Mouse (Mus musculus) 3134 (cell line): ENCODE measurements around the gene Gm4131.
A peak's percentile ranks its signal among the peaks of the same experiment; 100 is the strongest.
"Not testable (repeated sequence)": the region's sequence is repeated elsewhere in the genome, so short reads cannot be mapped to it uniquely, and the experiment has no call there.

Experiments used
- DNase-seq: peaks from one replicate; pipeline ENCODE4 v3.0.0-alpha.2; 2011; ENCODE audit warnings: low spot score; ENCODE audit not compliant: insufficient read length; ENCODE audit errors: extremely low read depth

Gene Gm4131

DNA sequence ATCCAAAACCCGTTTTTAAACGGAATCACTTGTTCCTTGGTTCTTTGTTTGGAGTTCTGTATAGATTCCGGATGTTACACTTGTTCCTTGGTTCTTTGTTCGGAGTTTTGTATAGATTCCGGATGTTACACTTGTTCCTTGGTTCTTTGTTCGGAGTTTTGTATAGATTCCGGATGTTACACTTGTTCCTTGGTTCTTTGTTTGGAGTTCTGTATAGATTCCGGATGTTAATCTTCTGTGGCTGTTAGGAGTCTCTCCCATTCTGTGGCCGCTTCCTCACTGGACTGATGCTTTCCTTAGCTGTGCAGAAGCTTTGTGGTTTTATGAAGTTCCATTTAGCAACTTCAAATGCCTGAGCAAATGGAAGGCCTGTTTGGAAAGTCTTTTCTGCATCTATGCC, at the start of gene Gm4131:
Gene Gm4131 (minus strand): TSS at position 101 of the 400 bp plus-strand sequence.
- not testable (repeated sequence) for DNase-seq

DNA sequence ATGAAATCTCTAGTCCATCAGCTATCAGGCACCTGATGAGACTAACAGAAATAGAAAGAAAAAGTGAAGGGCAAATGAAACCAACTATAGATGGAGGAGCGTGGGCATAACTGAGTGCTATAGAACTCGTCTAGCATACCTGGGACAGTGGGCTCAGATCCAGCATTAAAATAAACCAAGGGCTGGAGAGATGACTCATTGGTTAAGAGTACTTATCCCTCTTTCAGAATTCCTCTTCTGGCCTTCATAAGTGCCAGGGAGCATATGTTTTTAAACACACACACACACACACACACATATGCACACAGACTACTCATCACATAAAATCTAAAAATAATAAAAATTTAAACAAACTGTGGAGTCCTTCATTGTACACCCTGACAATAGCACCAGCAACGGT, 43.2 kb upstream of the Gm4131 start:
- no peak for DNase-seq

DNA sequence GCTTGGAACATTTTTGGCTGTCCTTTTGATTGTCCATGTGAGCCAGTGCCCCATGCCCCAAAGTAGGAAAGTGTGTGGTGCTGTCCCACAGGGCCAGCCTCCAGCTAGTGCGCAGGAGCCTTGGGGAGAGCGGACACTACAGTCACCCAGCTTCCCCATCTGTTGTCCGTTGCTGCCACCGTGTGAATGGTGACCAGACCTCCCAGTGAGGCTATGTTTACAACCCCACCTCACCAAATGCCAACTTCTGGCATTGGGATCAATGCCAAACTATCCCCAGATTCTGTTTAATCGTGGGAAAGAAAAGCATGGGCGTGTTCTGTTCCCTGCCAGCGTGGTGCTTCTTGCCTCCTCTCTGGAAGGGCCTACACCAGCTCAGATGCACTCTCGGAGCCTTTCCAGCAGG, 41.1 kb upstream of the Gm4131 start:
- no peak for DNase-seq

DNA sequence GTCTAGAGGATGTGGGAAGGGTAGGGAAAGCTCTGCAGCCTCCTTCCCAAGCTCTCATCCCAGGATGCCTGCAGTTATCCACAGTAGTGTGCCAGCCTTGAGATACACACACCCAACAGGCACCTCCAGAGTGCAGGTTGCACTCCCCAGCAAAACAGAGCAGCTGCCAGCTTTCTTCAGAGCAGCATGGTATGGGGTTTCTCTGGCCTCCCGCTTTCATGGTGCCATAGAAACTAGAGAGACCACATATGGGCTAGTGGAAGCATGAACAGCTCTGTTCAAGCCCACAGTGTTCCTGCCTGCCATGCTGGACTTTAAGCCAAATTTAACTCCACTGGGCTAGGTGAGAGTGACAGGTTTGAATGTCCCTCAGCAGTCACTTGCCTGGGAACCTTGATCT, 36.1 kb upstream of the Gm4131 start:
- no peak for DNase-seq

DNA sequence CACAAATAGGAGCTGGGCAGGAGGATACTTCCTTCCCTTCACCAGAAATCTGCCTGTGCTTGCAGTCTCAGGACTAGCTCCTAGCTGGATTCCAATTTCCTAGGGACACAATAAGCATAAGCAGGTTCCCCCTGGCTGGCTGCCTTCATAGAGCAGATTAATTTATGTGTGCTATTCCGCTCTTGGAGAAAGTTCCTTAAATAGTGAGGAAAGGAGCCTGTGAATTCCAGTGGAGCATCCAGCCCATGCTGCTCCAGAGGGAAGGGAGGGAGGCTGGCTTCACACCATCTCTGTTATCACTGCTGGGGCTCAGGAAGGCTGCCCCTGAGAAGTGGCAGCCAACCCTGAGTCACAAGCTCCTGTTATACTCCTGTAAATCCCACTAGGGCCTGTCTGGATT, 35.5 kb upstream of the Gm4131 start:
- no peak for DNase-seq

DNA sequence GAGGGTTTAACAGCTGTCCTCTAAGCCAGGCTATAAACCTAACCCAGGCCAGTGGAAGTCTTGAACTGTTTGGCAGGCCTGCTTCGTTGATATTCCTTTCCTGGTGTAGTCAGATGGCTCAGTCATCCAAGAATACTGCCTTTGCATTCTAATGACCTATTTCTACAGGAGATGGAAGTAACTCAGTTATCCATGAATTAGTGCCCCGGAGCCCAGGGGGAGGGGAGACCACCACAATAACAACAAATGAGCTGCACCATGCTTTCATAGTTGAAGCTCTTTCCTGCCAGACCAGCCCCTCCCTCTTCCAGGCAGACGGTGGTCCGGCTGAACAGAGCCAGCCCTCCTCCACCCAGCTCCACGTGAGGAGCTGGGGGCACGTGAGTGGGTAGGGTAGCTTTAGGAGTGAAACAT, 33.4 kb upstream of the Gm4131 start:
- DNase-seq = no peak

DNA sequence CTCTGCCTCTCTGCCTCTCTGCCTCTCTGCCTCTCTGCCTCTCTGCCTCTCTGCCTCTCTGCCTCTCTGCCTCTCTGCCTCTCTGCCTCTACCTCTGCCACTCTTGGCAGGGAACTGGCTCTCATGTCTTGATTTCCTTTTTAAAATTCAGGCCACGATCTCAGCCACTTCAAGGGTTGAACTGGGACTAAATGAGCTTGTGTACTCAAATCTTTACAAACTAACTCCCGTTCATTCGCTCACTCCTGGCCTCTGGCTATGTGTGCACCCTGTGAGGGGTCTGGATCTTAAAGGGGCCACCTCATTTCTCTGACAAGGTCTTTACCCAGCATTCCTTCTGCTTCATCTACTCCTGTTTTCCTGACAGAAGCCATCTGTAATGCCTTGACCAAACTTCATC, 18.6 kb upstream of the Gm4131 start:
- DNase-seq = no peak

DNA sequence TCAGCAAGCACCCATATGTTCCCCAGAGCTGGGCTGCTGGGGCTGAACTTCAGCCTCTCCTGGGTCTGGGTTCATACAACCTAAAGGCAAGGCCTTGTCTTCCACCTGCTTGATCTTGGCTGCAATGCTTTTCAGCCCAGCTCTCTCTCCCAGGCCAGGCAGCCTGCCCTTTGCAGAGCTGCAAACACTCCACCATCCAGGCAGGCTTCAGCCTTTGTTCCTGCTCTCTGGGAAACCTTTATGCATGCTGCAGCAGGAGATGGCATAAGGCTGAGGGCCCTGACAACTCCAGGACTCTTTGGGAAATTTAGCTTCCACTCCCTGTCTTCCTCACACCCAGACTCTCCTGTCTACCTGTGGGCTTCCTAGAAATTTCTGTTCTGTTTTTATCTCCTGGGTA, 17.9 kb upstream of the Gm4131 start:
- DNase-seq = no peak

DNA sequence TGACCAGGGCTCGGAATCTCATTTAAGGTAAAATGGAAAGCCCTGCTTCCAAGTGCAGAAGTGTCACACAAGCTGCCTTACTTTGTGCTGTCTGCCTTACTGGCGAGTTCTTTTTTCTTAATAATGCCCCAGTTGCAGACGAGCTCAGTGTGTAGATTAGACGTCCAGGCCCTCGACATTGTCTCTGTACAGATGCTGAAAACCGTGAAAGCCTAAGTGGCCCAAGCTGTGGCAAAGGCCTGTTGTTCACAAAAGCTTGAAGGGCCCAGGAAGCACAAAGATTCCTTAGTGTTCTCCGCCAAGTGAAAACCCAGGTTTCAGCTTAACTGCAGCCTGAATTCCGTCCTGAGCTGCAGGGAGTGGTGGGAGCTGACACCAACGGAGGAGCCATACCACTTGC, 15.0 kb upstream of the Gm4131 start:
- DNase-seq = no peak

DNA sequence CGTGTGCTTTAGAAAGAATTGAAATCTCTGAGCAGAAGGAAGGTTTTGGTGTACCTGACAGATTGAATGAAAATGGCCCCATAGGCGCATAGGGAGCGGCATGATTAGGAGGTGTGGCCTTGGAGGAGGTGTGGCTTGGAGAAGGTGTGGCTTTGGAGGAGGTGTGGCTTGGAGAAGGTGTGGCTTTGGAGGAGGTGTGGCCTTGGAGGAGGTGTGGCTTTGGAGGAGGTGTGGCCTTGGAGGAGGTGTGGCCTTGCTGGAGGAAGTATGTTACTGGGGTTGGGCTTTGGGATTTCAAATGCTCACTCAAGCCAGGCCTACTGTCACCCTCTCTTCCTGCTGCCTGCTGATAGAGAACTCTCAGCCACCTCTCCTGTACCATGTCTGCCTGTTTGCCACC, 14.2 kb upstream of the Gm4131 start:
- DNase-seq = peak; percentile 49

DNA sequence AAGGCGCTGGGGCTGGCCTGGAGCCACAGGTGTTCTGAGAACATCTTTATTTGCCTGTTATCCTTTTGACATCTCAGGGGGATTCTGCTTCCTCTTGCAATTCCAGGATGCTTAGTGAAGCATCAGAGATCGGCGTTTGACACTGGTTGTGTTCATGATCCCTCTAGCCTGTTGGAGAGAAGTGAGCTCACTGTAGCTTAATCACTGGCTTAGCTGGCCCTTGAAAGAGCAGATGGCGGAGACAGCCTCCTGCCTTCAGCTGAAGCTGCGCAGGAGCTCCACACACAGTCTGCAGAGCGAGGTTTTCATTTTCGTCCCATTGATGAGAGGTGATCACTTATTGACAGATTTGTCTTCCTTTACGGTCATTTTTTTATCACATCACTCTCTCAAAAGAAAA, 9.1 kb upstream of the Gm4131 start:
- DNase-seq = no peak

DNA sequence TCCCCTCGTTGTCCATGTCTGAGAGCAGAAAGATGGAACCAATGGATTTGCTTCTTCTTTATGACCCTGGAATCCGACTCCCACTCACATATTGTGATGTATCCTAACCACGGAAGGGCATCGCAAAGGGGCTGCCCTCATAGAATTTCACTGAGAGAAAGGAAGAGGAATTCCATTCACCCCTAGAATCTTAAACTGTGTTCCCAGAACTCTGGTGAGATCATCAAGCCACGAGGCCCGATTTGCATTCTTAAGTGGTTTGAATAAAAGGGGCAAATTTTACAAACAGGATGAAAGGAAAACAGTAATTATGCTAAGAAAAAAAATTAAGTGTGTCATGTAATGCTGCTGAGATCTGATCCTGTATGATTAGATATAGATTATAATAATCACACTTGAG, 8.2 kb upstream of the Gm4131 start:
- DNase-seq = no peak

DNA sequence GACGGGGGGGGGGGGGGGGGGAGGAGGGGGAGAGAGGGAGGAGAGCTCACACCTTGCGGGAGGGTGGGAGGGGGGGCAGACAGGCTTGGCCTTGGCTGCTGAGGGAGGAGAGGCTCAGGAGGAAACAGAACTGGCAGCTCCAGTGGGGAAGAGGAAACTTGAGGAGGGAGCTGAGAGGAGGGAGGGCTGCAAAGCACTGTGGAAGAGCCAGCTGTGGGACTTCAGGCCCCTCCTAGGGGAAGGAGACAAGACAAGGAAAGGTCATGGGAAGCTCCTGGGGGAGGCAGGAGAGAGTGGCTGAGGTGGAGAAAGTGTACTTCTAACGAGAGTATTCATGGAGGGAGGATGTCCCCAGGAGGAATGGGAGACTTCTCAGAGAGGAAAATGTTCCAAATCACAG, 6.7 kb upstream of the Gm4131 start:
- no peak for DNase-seq

DNA sequence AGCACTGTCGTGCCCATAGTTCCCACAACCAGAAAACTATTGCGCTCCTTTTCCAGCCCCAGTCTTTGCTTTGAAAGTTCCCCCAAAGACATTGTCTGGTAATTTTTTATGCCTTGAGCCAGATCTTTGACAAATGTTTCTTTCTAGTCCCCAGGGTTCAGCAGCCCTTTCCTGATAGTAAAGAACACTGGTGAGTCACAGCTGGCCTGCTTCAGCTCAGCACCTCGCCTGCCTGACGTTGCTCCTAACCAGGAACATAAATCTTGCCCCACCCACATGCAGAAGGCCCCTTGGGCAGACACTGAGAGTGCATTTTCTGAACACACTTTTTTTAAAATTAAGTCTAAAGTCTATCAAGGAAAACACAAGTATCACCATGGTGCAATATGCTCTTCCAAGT, 3.6 kb upstream of the Gm4131 start:
- no peak for DNase-seq

DNA sequence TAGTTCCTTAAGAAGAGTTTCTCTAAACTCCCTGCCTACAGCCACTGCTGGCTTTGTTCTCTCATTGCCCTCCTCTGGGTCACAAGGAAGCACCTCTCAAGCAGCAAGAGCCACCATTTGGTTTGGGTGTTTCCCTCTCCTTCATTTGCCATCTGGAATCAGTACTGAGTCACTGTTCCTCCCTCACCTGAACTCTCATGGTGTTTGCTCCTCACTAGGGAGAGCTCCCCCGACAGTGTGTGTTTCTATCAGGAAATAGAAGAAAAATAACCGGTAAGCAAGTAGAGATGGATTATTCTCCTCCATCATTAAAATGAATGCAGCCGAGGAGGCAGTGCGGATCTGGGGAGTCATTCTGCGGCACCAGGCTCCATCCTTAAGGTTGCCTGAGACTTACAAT, 2.7 kb upstream of the Gm4131 start:
- DNase-seq = no peak

DNA sequence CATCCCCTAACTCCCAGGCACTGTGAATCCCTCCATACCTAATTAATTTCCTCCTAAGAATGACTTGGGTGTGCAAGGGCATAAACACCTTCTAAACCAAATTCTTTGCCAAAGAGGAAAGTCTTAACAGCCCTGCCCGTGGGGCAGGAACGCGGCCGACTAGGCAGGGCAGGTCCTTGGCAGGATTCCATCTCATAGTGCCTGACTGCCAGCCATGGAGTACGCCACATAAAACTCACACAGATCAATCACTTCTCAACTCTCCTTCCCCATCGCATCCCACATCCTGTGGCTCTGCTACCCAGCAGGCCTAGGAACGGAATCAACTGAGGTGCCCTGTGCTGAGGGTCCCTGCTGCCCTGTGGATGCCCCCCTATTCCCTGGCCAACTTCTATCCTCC, 3.0 kb downstream of the Gm4131 start:
- no peak for DNase-seq

DNA sequence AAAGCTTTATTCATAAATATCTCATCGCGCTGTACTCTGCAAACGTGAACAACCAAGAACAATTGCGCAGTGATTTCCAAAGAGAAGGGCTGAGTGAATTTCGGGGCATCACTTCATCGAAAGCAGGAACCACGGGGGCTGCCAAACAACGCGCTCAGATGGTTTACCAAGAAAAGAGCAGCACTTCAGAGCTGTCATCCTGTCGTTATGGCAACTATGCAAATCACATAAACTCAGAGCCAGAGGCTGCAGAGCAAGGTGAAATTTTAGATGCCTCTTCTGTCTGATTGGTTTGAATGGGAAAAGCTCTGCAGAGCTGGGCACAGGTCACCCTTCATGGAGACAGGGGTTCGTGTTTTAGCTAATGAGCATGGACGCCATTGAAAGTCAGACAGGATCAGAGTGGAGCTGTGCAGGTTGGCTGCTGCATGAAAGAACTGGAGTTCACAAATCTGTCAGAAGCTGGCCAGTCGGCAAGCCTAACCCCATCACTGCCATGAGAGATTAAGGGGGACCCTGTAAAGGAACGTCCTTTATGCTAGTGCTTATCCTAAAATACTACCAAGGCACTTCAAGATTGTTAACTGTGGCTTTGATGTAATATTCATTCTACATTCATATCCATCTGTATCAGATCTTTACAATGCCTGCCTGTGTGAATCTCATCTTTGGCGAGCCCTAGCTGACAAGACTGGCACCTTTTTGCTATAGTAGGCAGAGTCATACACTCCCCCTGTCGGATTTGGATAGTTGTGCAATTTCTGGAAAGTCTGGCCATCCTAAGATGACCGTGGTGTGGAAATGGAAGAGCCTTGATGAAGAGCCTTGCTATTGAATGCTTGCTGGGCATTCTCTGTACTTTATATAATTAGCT, 4.6 kb downstream of the Gm4131 start:
- DNase-seq = no peak

DNA sequence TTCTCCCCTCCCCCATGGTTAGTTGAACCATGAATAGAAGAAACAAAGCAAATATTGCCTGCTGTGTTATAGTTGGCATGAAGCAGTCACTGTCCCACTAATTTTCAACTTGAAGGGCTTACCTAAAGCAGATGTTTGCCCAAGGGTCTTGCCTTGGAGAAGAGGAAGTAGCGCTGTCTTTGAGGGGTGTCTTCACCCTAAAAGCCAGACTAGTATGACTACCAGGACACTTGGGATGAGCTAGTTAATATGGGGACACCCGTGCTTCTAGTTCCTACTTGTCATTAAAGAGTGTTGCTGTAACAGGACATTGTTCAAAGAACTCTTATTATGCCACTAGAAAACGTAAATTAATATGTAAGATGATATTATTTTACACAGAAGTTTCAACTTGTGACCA, 9.6 kb downstream of the Gm4131 start:
- no peak for DNase-seq

DNA sequence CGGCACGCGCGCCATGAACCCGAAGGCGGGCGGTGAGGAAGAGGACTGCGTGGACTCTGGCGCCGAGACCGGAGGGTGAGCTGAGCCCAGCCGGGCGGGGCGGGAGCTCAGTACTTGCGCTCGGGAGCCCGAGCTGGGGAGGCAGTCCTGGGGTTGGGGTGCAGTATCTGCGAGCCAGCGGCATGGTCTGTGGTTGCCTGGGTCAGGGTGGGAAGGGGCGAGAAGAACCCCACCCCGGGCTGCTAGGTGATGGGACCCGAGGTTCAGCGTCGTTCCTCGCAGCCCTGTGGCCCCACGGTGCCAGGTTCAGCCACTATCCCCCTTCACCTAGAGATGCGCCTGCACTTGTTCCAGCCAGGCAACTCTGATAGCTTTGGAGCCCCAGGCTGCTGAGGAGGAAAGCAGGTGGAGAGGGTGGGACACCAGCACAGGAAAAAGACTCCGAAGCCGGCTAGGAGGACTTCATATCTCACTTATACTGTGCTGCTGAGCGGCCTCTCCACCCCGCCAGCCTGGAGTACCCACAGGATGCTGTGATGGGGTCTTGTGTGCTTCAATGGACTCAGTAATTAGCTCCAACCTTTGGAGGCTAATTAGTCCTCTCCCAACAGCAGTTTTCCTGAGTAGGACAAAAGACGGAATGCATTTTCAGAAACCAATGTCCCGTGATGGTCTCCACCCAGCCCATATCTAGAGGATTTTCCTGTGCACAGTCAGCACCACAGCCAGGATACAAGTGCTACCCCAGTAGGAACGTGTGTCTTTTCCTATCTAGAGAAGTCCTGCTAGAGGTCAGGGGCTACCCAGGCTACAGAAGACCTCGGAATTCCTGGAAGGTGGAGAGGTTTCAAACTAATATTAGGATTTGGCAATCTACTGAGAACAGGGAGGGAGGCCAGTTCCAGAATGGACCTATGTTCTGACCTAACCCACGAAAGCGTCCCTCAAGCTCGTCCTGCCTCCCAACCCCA, 10.6 kb downstream of the Gm4131 start:
- no peak for DNase-seq

DNA sequence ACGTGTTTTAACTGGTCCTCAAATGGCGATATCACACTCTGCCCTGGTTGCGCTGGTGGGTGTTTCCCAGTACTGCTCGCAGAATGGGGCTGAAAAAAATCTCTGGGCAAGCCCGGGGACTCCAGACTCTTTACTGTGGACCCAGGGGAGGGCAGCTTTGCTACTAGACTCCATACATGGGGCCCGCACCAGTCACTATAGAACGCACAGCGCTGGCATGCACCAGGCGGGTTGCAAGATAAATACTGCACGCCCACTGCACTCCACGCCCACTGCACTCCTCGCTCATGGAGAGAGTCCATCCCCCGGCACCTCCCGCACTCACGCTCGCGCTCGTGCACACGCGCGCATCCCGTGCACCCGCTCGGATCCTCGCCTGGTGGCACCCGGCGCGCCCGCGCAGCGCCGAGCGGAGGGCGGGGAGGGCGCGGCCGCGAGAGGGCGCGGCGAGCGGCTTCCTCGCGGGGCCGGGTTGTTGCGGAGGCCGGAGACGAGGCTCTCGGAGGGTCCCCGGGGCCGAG, 11.4 kb downstream of the Gm4131 start, which contains the start of gene Fam124a:
Gene Fam124a (plus strand): TSS at position 429 of the 521 bp plus-strand sequence.
- DNase-seq = no peak

DNA sequence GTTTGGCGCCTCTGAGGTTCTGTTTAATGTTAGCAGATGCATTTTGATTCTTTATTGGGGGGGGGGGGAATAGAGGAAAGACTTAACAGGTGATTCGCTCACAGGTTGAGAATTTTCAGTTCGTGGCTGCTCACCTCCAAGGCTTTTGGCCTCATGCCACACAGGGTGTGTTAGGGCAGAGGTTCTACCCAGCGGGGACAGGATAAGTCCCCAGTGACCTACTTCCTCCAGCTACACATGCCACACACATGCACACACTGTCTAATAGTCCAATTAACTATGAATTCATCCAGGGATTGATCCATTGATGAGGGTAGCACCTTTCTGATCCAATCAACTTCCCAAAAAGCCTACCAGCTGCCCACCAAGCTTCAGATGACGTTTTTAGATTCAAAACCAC, 12.9 kb downstream of the Gm4131 start:
- no peak for DNase-seq
